Mouse (Mus musculus): ENCODE measurements at regions not wholly inside any gene's neighbourhood (a gene's known extent, or its start where the extent isn't known, plus 50 kb on each side); places are given as distances from the start of the nearest gene placed in this dataset.

DNA sequence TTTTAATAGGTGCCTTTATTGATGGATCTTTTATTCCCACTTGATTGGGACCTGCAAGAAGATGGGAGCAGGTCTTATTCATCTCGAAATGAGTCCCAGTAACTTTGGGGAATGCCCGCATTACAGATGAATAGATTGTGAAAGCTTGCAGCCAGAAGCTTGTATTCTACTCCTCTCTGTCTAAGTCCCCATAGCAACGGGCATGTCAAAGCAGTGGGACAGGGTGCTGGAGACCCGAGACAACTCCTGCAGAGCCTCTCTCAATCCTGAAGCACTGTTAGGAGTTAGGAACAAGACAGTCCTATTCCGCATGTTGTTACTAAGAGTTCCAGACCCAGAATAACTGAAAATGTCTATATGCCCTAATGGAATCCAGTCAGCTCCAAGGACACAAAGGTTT, 233.1 kb downstream of the Ube2cbp start:
- DNase-seq, result no peak

GRCm38 (mm10) chr9:86232174-86232573, 232.6 kb downstream of the Ube2cbp start:
- no peak for DNase-seq

GRCm38 (mm10) chr9:86233775-86234174, 231.0 kb downstream of the Ube2cbp start:
- DNase-seq, result no peak

DNA sequence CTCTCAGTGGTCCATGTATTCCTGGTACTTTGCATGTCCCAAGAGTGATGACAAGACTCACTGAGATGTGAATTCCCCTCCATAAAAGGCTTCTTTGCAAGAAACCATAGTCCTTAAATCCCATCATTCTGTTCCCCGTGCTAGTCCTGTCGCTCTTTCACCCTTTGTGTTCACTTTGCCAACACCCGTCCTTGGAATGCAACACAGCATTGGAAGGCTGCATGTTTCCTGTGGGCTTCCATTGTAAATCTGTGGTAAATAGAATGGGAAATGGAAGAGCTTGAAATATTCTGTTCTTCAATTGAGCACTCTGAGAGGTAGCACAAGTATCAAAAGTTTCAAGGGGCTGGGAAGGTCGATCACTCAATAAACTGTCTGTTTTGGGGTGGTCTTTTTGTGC, 226.1 kb downstream of the Ube2cbp start:
- DNase-seq, result no peak

DNA sequence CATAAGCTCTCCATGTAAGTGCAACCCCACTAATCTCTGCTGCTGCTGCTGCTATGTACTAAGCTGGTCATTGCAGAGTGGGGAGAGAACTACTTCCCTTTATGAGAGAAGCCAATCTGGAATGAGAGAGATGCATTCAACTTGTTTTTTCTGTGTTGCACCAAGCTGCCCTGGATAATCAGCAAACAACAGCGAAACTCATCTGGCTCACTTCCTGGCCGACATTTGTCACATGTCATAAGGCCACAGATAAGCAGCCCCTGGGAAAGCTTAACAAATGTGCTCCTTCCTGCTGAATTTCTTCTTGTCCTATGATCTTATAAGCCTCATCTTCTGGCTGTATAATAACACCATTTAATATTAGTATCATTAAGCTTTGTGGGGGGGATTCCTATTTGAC, 224.5 kb downstream of the Ube2cbp start:
- DNase-seq, result no peak

GRCm38 (mm10) chr9:86240896-86241295, 223.9 kb downstream of the Ube2cbp start:
- DNase-seq, result no peak

DNA sequence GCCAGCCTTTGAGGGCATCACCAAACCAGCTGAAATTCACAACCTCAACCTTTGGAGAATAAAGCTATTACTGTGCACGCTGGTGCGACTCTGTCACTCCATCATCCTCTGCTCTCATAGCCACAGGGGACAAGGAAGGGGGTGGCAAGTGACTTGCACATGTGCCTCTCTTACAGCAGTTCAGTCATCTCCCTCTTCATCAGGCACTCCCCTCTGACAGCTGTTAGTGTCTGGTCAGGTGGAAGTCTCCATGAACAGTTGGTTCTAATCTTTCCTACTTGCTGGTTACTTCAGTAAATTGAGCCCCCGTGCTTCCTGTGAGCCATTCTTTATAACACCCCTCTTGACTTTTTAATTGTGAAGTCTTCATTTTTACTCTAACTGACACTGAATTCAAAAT, 214.6 kb downstream of the Ube2cbp start:
- DNase-seq, result no peak

DNA sequence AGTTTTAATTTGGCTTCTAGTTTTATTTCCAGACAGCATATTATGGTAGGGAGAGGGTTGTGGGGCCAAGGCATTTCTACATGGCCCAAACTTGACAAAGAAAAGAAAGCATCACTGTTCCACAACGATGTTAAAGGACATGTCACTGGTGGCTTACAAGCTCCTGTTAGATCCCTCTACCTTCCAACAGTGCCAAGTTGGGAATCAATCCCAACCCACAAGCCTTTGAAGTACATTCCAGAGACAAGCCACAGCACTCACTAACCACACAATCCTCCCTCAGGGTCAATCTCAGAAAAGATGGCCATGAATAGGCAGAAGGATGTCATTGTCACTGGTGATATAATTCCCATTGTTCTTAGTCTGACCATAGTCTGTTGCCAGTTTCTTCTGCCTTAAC, 213.4 kb downstream of the Ube2cbp start:
- DNase-seq, result no peak

Measured in cerebellum, postnatal 10 days (tissue).